Mouse (Mus musculus) left cerebral cortex, adult 2 months (tissue): ENCODE measurements around the gene Nr2f1. TPM values are rescaled to one million over a fixed set of nuclear protein-coding genes. Genes with fewer than 3 reads are reported as not detected.

Experiments used
- DNase-seq, 2 experiments: peaks; one replicate each; pipeline ENCODE4 v3.0.0; 2021 to 2022; ENCODE audit warnings: low spot score in 2 of 2, mixed read lengths in 1 of 2; ENCODE audit errors: extremely low spot score in 1 of 2
- H3K27ac ChIP-seq: fragments of 200-600 bp; 2 replicates; pipeline ENCODE4 v1.8.1; 2022
- H3K4me3 ChIP-seq: fragments of 200-600 bp; 2 replicates; pipeline ENCODE4 v1.8.1; 2022
- CTCF ChIP-seq: fragments of 200-600 bp; IDR thresholded peaks from 2 replicates; pipeline ENCODE4 v1.8.1; 2022; ENCODE audit warnings: antibody characterized with exemption, mild to moderate bottlenecking, moderate library complexity
- intact Hi-C: fragments of 180-260 bp; cut with DNase I; formaldehyde crosslinking; loops from one replicate; pipeline ENCODE4 v1.15.1; 2025
- total RNA-seq, 2 experiments: library from RNA; stranded (reverse); gene quantifications; 2 replicates each; pipeline ENCODE4 v1.2.3; 2021

The Nr2f1 gene
- total RNA-seq, 2 experiments from 2014 or later = 118 to 125 TPM

DNA sequence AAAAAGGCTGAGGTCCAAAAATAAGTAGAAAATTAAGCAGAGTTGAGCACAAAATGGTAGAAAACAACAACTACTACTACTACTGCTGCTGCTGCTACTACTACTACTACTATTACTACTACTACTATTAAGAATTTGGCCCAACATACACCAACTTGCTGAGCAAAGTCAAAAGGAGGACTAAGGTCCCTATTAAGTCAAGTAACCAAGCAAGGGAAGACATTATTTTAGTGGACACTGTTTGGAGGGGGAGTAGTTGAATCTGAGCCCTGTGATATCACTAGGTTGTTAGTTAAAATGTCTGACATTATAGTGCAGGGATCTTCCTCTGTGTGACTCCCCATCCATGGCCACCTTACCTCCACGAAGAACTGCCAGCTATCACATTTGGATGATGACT lies 21.5 kb downstream of the Nr2f1 start:
- Histone ChIP-seq H3K27ac (no peak overlapping the region), H3K4me3 (no peak overlapping the region)
- TF ChIP-seq CTCF = no peak
- intact Hi-C loops = loop anchor here (10.0 kb wide), 1 partner anchor 1213 kb away; no protein-coding TSS in a partner anchor
- DNase-seq = no peak

DNA sequence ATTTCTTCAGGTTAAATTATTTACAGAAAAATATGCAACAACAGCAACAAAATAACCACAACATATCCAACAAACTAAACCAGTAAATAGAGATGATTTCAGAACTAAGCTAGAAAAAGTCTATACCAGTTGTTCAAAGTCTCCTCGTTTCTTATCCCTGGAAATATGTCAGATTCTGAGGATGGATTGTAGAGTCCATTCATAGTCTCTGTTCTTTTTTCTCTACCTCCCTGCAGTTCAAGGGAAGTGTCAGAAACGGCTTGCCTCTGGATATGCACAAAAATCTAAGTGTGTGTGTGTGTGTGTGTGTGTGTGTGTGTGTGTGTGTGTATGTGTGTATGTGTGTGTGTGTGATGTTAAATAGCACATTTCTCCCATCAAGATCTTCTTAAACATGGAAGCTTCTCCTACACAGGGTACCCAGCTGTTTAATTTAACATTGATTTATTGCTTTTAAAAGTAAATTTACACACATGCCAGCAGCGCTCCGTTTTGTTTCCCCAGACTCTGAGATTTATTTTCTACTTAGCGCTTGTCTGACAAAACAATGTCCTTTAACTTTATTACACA lies 22.1 kb downstream of the Nr2f1 start:
- intact Hi-C loops = loop anchor here (10.0 kb wide), 1 partner anchor 1213 kb away; no protein-coding TSS in a partner anchor
- no peak for TF ChIP-seq CTCF
- DNase-seq = no peak
- no peak overlapping the region for H3K27ac ChIP-seq
- H3K4me3 ChIP-seq = no peak overlapping the region

DNA sequence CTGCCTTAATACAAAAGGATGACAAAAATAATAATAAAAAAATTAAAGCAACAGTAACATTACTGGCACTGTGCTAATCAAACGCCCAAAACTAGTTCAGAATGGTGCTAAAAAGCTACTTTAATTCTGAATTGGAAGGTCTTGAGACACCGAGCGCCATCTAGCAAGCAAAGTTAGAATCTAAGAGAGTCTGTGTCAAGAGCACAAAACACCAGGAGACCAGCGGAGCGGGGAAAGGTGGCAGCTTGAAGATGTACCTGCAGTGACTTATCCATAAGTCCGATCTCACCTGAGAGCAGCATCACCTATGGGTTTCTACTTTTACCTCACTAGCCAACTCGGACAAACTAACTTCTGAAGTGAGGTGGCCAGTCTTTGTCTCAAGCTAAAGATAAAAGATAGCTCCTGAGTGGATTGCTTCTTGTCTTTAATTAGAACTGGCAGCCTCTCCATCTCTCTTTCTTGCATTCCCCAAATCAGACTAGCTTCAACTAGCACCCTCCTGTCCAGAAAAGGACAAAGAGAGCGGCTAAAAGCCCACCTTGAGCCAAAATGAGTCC lies 23.7 kb downstream of the Nr2f1 start:
- peak in 1 of 2 experiments; percentile 56 for DNase-seq
- Histone ChIP-seq H3K27ac (no peak overlapping the region), H3K4me3 (no peak overlapping the region)
- peak; percentile 59 for TF ChIP-seq CTCF
- intact Hi-C loops = loop anchor here (1.0 to 10.0 kb wide), 2 partner anchors 194 to 1211 kb away; no protein-coding TSS in a partner anchor

DNA sequence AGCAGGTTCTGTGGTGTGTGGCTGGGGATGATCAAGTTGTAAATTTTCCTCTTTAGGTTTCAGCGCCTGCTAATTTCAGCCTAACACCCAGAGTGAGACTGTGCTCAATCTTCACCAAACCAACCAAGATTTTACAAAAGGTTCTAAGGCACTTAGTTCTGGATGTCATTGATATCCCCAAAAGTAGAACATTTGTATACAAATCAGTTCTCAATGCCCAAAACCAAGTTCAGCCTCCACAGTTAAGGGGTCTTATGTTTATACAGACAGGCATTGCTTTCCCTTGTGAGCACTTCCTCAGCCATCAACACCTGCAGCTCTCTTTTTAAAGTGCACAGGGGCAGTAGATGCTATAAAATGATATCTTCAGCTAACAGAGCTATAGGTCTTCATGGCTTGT lies 24.7 kb downstream of the Nr2f1 start:
- intact Hi-C loops = loop anchor here (5.0 to 10.0 kb wide), 2 partner anchors 283 to 1210 kb away; no protein-coding TSS in a partner anchor
- H3K4me3 ChIP-seq = no peak overlapping the region
- H3K27ac ChIP-seq = no peak overlapping the region
- DNase-seq = no peak
- TF ChIP-seq CTCF = no peak

DNA sequence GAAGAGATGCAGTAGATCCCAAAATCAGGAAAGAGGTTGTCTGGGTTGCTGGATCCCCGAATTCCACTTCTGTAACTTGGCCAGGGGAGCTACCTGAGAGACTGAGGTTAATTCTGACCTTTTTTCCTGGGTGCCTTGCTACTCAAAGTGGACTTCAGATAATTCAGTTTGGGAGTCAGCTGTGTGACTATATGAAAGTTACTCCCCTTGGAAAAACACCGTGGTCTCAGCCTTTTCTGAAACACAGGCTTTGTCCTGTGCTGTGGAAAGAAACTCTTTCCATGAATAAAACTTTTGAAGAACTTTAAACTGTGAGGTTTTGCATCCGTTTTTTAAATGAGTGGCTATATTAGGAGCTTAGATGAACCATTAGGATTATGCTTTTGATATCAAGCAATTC lies 25.4 kb downstream of the Nr2f1 start:
- no peak overlapping the region for H3K27ac ChIP-seq
- no peak for TF ChIP-seq CTCF
- no peak for DNase-seq
- intact Hi-C loops = loop anchor here (5.0 to 10.0 kb wide), 2 partner anchors 282 to 1209 kb away; no protein-coding TSS in a partner anchor
- H3K4me3 ChIP-seq = no peak overlapping the region

DNA sequence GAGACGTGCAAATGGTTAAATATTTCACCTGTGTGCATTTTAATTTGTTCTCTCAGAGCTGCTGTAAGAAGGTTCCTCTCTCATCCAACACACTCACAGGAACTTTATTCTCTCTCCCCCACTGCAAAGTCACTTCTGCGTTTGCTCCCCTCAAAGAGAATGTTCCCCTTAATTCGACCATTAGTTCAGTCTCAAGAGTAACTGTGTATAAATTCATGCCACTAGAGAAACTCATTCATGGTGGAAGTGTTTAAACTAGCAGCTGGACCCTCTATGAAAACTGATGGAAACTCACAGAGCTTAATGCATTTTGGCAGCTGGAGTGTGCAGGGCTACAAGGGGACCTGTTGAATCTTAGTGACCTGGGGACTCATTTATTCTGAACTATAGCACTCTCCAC lies 26.7 kb downstream of the Nr2f1 start:
- intact Hi-C loops = loop anchor here (5.0 to 10.0 kb wide), 2 partner anchors 281 to 1208 kb away; no protein-coding TSS in a partner anchor
- Histone ChIP-seq H3K27ac (no peak overlapping the region), H3K4me3 (no peak overlapping the region)
- no peak for DNase-seq
- no peak for TF ChIP-seq CTCF

DNA sequence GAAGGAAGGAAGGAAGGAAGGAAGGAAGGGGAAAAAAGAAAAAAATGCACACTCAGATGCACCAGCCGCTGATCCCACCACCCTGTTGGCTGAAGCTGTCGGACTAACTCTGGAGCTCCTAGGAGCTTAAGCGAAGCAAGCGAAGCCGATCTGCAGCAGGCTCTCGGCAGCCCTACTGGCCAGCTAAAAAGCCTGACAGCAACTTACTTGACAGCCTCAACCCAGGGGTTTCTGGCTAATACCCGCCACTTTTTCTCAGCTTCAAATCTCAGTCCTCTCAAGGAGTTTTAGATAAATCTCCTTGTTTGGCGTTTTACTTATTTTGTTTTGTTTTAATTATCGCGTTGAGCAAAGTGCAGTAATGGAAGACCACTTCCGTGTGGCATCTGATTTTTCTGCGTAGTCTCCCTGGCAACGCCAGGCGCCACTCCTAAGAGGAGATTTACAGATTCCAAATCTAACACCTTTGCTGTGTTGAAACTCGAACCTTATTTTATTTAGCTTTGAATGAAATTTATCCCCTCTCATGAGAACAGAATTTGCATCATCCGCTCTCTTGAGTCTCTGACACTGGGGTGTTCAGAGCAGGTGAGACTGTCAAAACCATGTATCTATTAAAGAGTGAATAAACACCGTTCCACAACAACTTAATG lies 27.4 kb downstream of the Nr2f1 start:
- TF ChIP-seq CTCF = no peak; the same call in 1 of the 2 replicates
- DNase-seq = peak in 1 of 2 experiments; percentile 40
- intact Hi-C loops = loop anchor here (1.0 to 10.0 kb wide), 3 partner anchors 9 to 1207 kb away; no protein-coding TSS in a partner anchor
- peak overlapping the region; percentile 36 for H3K4me3 ChIP-seq
- peak overlapping the region; percentile 12; the same call in 1 of the 2 replicates for H3K27ac ChIP-seq

DNA sequence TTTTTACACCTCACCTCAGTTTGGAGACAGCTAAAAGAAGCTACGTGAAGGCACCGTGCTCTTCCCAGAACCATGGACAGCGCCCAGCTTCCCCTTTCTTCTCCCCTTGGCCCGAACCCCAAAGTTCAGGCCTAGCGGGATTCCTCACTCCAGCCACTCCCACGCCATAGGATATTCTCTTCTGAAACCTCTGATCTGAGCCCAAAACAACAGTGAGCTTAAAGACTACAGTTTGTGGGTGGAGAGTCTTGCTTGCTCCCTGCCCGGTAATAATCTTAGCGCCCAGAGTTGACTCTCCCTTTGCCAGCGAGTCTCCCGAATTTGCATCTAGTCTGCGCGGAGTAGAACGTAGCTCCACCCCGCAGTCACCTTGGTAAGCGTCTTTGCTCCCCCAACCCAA lies 28.2 kb downstream of the Nr2f1 start:
- no peak for TF ChIP-seq CTCF
- DNase-seq = no peak
- peak overlapping the region; percentile 28 for H3K4me3 ChIP-seq
- H3K27ac ChIP-seq = no peak overlapping the region
- intact Hi-C loops = loop anchor here (1.0 to 10.0 kb wide), 3 partner anchors 8 to 1207 kb away; no protein-coding TSS in a partner anchor

DNA sequence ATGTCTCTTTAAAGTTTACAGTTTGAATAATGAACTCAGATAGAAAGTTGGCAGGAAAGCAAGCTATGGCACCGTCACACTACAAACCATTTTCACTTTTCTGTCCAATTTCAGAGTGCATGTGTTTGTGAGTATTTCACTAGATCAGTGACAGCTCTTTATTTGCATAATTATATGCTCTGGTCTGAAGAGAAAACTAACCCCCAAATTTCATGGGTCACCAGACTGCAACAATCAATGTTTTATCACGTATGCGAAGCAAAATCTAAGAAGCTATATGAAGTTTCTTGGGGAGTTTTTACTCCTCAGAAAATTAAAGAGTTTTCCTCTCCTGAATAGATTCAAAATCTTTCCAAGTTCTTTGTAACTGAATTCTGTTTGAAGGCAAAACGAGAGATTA lies 31.4 kb downstream of the Nr2f1 start:
- no peak for TF ChIP-seq CTCF
- no peak overlapping the region for H3K4me3 ChIP-seq
- no peak overlapping the region for H3K27ac ChIP-seq
- intact Hi-C loops = no loop called here
- DNase-seq = no peak

DNA sequence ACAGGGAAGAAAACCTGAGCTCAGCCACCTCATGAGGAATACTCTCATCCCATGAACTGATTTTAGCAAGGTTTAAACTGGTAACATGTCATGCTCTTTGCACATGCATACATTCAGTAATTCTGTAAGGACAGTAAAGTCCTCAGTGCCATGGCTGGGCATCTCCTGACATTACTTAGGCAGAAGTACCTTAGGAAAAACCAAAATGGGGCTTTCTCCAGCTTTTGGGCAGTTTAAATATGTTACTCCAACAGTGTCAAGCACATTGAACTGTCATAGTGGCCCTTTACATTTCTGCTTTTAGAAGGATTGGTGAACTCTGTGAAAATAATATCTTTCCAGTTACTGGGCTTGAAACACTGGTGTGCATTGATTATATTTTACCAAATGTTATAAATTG lies 34.6 kb downstream of the Nr2f1 start:
- intact Hi-C loops = loop anchor here (5.0 kb wide), 1 partner anchor 183 kb away; no protein-coding TSS in a partner anchor
- TF ChIP-seq CTCF = no peak
- H3K4me3 ChIP-seq = no peak overlapping the region
- no peak for DNase-seq
- H3K27ac ChIP-seq = no peak overlapping the region

DNA sequence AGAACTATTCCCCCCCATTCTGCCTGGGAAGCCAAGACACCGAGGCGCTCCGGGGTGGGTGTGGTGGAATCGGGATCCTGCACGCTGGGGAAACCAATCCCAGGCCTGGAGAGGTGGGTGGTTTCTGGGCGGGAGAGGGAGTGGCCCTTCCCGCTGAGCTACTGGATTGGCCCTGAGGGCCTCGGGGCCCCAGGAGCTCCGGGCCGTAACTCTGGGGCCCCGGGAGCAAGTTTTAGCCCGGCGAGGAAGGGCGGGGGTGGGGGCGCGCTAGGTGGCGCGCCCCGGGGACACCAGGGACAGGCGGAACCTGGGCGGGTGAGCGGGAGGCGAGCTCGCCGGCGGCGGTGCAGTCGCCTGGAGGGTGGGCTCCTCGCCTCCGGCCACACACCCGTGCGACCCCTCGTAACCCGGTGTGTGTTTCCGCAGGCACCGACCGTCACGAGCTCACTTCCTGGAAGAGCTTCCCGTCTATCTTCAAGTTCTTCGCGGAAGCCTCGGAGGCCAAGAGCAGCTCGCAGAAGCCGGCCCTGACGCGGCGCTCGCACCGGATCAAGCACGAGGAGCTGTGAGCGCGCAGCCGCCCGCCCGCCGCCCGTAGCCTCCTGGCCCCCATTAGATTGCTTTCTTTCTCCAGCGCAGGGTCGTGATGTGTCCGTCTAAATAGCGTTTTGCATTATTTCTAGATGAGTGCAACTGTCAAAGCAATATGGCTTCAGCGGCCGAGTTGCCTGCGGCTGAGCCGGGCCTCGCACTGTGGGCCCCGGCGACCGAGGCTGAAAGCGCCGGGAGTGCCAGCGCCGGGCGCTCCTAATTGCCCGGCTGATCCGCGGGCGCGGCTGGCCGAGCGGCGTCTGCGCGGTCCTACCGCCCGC lies 36.2 kb downstream of the Nr2f1 start:
- peak; percentile 58 for TF ChIP-seq CTCF
- H3K4me3 ChIP-seq = peak overlapping the region; percentile 79
- H3K27ac ChIP-seq = peak overlapping the region; percentile 93
- intact Hi-C loops = loop anchor here (1.0 to 5.0 kb wide), 2 partner anchors 8 to 181 kb away; no protein-coding TSS in a partner anchor
- peak; percentile 78 to 82 for DNase-seq
